Mouse (Mus musculus): ENCODE measurements at regions not wholly inside any gene's neighbourhood (a gene's known extent, or its start where the extent isn't known, plus 50 kb on each side); places are given as distances from the start of the nearest gene placed in this dataset.
A peak's percentile ranks its signal among the peaks of the same experiment; 100 is the strongest.

DNA sequence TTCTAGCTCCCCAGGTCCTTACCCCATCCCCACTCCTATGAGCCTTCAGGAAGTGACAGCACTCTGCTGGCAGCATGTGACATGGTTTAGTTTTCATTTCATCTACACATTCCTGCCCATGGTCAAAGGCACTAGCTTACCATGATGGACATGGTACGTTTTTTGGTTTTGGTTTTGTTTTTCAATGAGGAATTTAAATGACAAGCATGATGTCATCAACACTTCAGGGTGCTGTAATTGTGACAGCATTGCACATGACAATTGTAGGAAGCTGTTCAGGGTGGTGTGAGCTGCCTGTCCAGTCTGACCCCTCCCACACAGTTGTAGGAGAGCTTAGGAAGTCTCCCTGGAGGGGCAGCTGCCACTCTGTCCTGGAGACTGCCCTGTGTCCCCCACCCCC, 61.3 kb upstream of the Bod1 start:
- Histone ChIP-seq H3K9ac (ENCODE audit: low read length) (no peak overlapping the region), H3K36me3 (ENCODE audit: control insufficient read depth, insufficient read depth, low read length) (no peaks in the 10 kb centered on the region), H3K9me3 (replicated peaks; ENCODE audit: control insufficient read depth, low read length) (no peaks in the 10 kb centered on the region), H3K27ac (ENCODE audit: low read length) (no peak overlapping the region), H3K27me3 (ENCODE audit: control insufficient read depth, insufficient read depth, low read length) (no peaks in the 10 kb centered on the region), H3K4me1 (ENCODE audit: control insufficient read depth, insufficient read depth, low read length) (no peaks in the 10 kb centered on the region), H3K4me2 (ENCODE audit: low read depth, low read length) (no peak overlapping the region), H3K4me3 (replicated peaks; ENCODE audit: low read length) (no peak overlapping the region)
- no peak for ATAC-seq (ENCODE audit: insufficient read depth, low FRiP score)
- WGBS: 61% methylated on average over 1 of the region's 1 CpGs

GRCm38 (mm10) chr11:31734091-31734490, 62.4 kb upstream of the Bod1 start:
- Histone ChIP-seq H3K4me2 (ENCODE audit: low read depth, low read length) (no peak overlapping the region), H3K27ac (ENCODE audit: low read length) (no peak overlapping the region), H3K36me3 (ENCODE audit: control insufficient read depth, insufficient read depth, low read length) (no peaks in the 10 kb centered on the region), H3K4me3 (replicated peaks; ENCODE audit: low read length) (no peak overlapping the region), H3K9ac (ENCODE audit: low read length) (no peak overlapping the region), H3K27me3 (ENCODE audit: control insufficient read depth, insufficient read depth, low read length) (no peaks in the 10 kb centered on the region), H3K4me1 (ENCODE audit: control insufficient read depth, insufficient read depth, low read length) (no peaks in the 10 kb centered on the region), H3K9me3 (replicated peaks; ENCODE audit: control insufficient read depth, low read length) (no peaks in the 10 kb centered on the region)
- 65% methylated on average over 4 of the region's 4 CpGs for WGBS
- peak; percentile 59; the same call in 1 of the 2 replicates for ATAC-seq (ENCODE audit: insufficient read depth, low FRiP score)

GRCm38 (mm10) chr11:31735257-31735656, 63.6 kb upstream of the Bod1 start:
- H3K36me3 ChIP-seq (ENCODE audit: control insufficient read depth, insufficient read depth, low read length): no peaks in the 10 kb centered on the region
- H3K27me3 ChIP-seq (ENCODE audit: control insufficient read depth, insufficient read depth, low read length): no peaks in the 10 kb centered on the region
- no peak for ATAC-seq (ENCODE audit: insufficient read depth, low FRiP score)
- no peak overlapping the region for H3K27ac ChIP-seq (ENCODE audit: low read length)
- H3K9ac ChIP-seq (ENCODE audit: low read length): no peak overlapping the region
- 71% methylated on average over 6 of the region's 6 CpGs for WGBS
- no peak overlapping the region for H3K4me2 ChIP-seq (ENCODE audit: low read depth, low read length)
- H3K4me3 ChIP-seq (replicated peaks; ENCODE audit: low read length): no peak overlapping the region
- H3K4me1 ChIP-seq (ENCODE audit: control insufficient read depth, insufficient read depth, low read length): no peaks in the 10 kb centered on the region
- no peaks in the 10 kb centered on the region for H3K9me3 ChIP-seq (replicated peaks; ENCODE audit: control insufficient read depth, low read length)

DNA sequence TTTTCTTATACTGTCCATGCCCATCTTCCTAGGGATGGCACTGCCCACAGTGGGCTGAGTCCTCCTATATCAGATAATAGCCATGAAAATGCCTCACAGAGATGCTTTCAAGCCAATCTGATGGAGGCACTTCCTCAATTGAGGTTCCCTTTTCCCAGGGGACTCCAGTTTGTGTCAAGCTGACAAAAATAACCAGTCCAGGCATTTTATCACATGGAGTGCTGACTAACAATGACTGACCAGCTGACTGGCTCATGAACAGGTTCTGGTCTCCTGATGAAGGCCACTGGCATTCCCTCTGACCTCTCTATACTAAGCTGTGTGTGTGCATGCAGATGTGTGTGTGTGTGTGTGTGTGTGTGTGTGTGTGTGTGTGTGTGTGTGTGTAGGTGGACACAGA, 64.4 kb upstream of the Bod1 start:
- Histone ChIP-seq H3K27ac (ENCODE audit: low read length) (no peak overlapping the region), H3K27me3 (ENCODE audit: control insufficient read depth, insufficient read depth, low read length) (no peaks in the 10 kb centered on the region), H3K4me1 (ENCODE audit: control insufficient read depth, insufficient read depth, low read length) (no peaks in the 10 kb centered on the region), H3K9ac (ENCODE audit: low read length) (no peak overlapping the region), H3K4me3 (replicated peaks; ENCODE audit: low read length) (no peak overlapping the region), H3K36me3 (ENCODE audit: control insufficient read depth, insufficient read depth, low read length) (no peaks in the 10 kb centered on the region), H3K4me2 (ENCODE audit: low read depth, low read length) (no peak overlapping the region), H3K9me3 (replicated peaks; ENCODE audit: control insufficient read depth, low read length) (no peaks in the 10 kb centered on the region)
- ATAC-seq (ENCODE audit: insufficient read depth, low FRiP score): no peak

DNA sequence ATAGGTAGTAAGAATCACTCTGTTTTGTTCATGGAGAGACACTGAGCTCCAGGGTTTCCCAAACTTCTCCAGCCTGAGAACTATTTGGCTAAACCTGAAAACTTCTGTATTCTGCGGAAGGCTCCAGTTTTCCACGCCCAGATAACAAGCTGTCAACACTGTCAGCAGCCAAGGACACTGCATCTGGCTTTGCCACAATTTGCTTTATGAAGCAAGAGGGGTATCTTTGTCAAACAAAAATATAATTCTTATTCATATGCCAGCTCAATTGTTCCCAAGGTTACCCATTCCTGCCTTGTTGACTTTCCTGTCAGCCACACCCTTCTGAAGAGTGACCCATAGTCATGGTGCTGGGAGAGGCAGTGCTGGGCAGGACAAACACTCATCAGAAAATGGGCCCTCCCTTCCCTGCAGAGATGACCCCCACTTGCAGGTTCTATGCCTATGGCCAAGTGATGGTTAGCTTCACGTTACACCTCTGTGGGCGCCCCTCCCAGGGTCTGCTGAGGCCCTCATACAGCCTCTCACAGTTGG, 64.9 kb upstream of the Bod1 start:
- H3K27ac ChIP-seq (ENCODE audit: low read length): no peak overlapping the region
- 70% methylated on average over 4 of the region's 4 CpGs for WGBS
- H3K27me3 ChIP-seq (ENCODE audit: control insufficient read depth, insufficient read depth, low read length): no peaks in the 10 kb centered on the region
- no peaks in the 10 kb centered on the region for H3K9me3 ChIP-seq (replicated peaks; ENCODE audit: control insufficient read depth, low read length)
- H3K4me1 ChIP-seq (ENCODE audit: control insufficient read depth, insufficient read depth, low read length): no peaks in the 10 kb centered on the region
- H3K4me3 ChIP-seq (replicated peaks; ENCODE audit: low read length): no peak overlapping the region
- H3K4me2 ChIP-seq (ENCODE audit: low read depth, low read length): no peak overlapping the region
- H3K9ac ChIP-seq (ENCODE audit: low read length): no peak overlapping the region
- no peak for ATAC-seq (ENCODE audit: insufficient read depth, low FRiP score)
- no peaks in the 10 kb centered on the region for H3K36me3 ChIP-seq (ENCODE audit: control insufficient read depth, insufficient read depth, low read length)

GRCm38 (mm10) chr11:31738148-31739021, 66.7 kb upstream of the Bod1 start:
- H3K4me3 ChIP-seq (replicated peaks; ENCODE audit: low read length): no peak overlapping the region
- no peak overlapping the region for H3K9ac ChIP-seq (ENCODE audit: low read length)
- H3K27me3 ChIP-seq (ENCODE audit: control insufficient read depth, insufficient read depth, low read length): no peaks in the 10 kb centered on the region
- no peaks in the 10 kb centered on the region for H3K36me3 ChIP-seq (ENCODE audit: control insufficient read depth, insufficient read depth, low read length)
- no peaks in the 10 kb centered on the region for H3K9me3 ChIP-seq (replicated peaks; ENCODE audit: control insufficient read depth, low read length)
- 91% methylated on average over 5 of the region's 5 CpGs for WGBS
- H3K4me1 ChIP-seq (ENCODE audit: control insufficient read depth, insufficient read depth, low read length): no peaks in the 10 kb centered on the region
- no peak overlapping the region for H3K27ac ChIP-seq (ENCODE audit: low read length)
- no peak for ATAC-seq (ENCODE audit: insufficient read depth, low FRiP score)
- H3K4me2 ChIP-seq (ENCODE audit: low read depth, low read length): no peak overlapping the region

- Histone ChIP-seq H3K4me3 (replicated peaks; ENCODE audit: low read length) (no peak overlapping the region), H3K4me1 (ENCODE audit: control insufficient read depth, insufficient read depth, low read length) (peaks cover 2% of the 10 kb centered on the region; the same call in 1 of the 2 replicates), H3K36me3 (ENCODE audit: control insufficient read depth, insufficient read depth, low read length) (no peaks in the 10 kb centered on the region), H3K9me3 (replicated peaks; ENCODE audit: control insufficient read depth, low read length) (no peaks in the 10 kb centered on the region), H3K4me2 (ENCODE audit: low read depth, low read length) (no peak overlapping the region), H3K27ac (ENCODE audit: low read length) (no peak overlapping the region), H3K27me3 (ENCODE audit: control insufficient read depth, insufficient read depth, low read length) (no peaks in the 10 kb centered on the region), H3K9ac (ENCODE audit: low read length) (no peak overlapping the region)
- WGBS: 65% methylated on average over 5 of the region's 5 CpGs
- no peak for ATAC-seq (ENCODE audit: insufficient read depth, low FRiP score)
Observed at GRCm38 (mm10) chr11:31740409-31740808, 68.7 kb upstream of the Bod1 start.

DNA sequence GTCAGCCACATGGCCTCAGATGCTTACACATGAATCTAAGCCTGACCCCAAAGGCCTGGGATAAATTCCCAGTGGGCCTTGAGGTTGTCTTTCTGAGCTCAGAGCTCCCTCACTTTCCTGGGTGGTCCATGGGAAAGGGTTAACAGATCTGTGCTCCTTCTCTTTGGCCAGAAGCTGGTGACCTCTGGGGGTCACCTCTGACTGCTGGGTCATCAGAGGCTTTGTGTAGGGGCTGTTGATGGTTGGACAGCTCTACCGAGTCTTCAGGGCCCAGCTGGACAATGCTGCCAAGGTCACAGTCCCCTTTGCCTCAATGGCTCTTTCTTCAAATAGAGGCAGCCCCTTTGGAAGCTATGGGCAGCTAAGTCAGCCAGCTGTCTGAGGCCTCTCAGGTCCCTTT, 70.5 kb upstream of the Bod1 start:
- no peak overlapping the region for H3K4me3 ChIP-seq (replicated peaks; ENCODE audit: low read length)
- no peaks in the 10 kb centered on the region for H3K36me3 ChIP-seq (ENCODE audit: control insufficient read depth, insufficient read depth, low read length)
- no peak overlapping the region for H3K27ac ChIP-seq (ENCODE audit: low read length)
- no peaks in the 10 kb centered on the region for H3K9me3 ChIP-seq (replicated peaks; ENCODE audit: control insufficient read depth, low read length)
- peaks cover 6% of the 10 kb centered on the region; the same call in 1 of the 2 replicates for H3K4me1 ChIP-seq (ENCODE audit: control insufficient read depth, insufficient read depth, low read length)
- no peak overlapping the region for H3K4me2 ChIP-seq (ENCODE audit: low read depth, low read length)
- H3K27me3 ChIP-seq (ENCODE audit: control insufficient read depth, insufficient read depth, low read length): no peaks in the 10 kb centered on the region
- ATAC-seq (ENCODE audit: insufficient read depth, low FRiP score): no peak
- no peak overlapping the region for H3K9ac ChIP-seq (ENCODE audit: low read length)
- 34% methylated on average over 1 of the region's 1 CpGs for WGBS

GRCm38 (mm10) chr11:31744076-31744785, 72.5 kb upstream of the Bod1 start:
- no peak overlapping the region for H3K4me2 ChIP-seq (ENCODE audit: low read depth, low read length)
- no peaks in the 10 kb centered on the region for H3K27me3 ChIP-seq (ENCODE audit: control insufficient read depth, insufficient read depth, low read length)
- WGBS: 73% methylated on average over 12 of the region's 12 CpGs
- no peaks in the 10 kb centered on the region for H3K9me3 ChIP-seq (replicated peaks; ENCODE audit: control insufficient read depth, low read length)
- no peak overlapping the region for H3K4me3 ChIP-seq (replicated peaks; ENCODE audit: low read length)
- peak; percentile 34; the same call in 1 of the 2 replicates for ATAC-seq (ENCODE audit: insufficient read depth, low FRiP score)
- H3K4me1 ChIP-seq (ENCODE audit: control insufficient read depth, insufficient read depth, low read length): peaks cover 6% of the 10 kb centered on the region; the same call in 1 of the 2 replicates
- no peak overlapping the region for H3K27ac ChIP-seq (ENCODE audit: low read length)
- no peak overlapping the region for H3K9ac ChIP-seq (ENCODE audit: low read length)
- H3K36me3 ChIP-seq (ENCODE audit: control insufficient read depth, insufficient read depth, low read length): no peaks in the 10 kb centered on the region

All from stomach, embryonic 16.5 days (tissue).